Mouse (Mus musculus) cerebellum, adult 2 months (tissue): ENCODE data around the gene Ankrd49.

Experiments
- CTCF ChIP-seq: fragments of 200-500 bp; IDR thresholded peaks from 2 replicates; pipeline ENCODE4 v1.5.1; 2011; ENCODE audit warnings: low read depth, mild to moderate bottlenecking, control low read depth, low read length, moderate library complexity, borderline replicate concordance; ENCODE audit not compliant: insufficient read depth
- POLR2A ChIP-seq: fragments of 200-500 bp; IDR thresholded peaks from 2 replicates; pipeline ENCODE4 v1.6.1; 2011; ENCODE audit warnings: low read length, control low read depth, borderline replicate concordance; ENCODE audit not compliant: insufficient read depth

GRCm38 (mm10) chr9:14832046-14832445, 47.4 kb upstream of the Ankrd49 start:
- TF ChIP-seq POLR2A: no peak
- TF ChIP-seq CTCF: no peak
